Mouse (Mus musculus): ENCODE measurements around the gene Cyp27b1. TPM values are rescaled to one million over a fixed set of nuclear protein-coding genes. Genes with fewer than 3 reads are reported as not detected.

Cyp27b1 gene
- polyA plus RNA-seq (2012; rRNA removed) = 0.22 TPM in 2 replicates

- no peak for DNase-seq (ENCODE audit: low read depth)
Observed at GRCm38 (mm10) chr10:127047954-127048353, at the start of gene Cyp27b1. Cyp27b1 (plus strand) TSS chr10:127048250.

- DNase-seq (ENCODE audit: low read depth) = no peak
Observed at GRCm38 (mm10) chr10:127000529-127000928, 47.5 kb upstream of the Cyp27b1 start, which contains the start of gene Avil. Avil (plus strand) TSS chr10:127000709.

GRCm38 (mm10) chr10:127001297-127001696 lies 46.8 kb upstream of the Cyp27b1 start:
- no peak for DNase-seq (ENCODE audit: low read depth)

GRCm38 (mm10) chr10:127002056-127002455 lies 46.0 kb upstream of the Cyp27b1 start:
- no peak for DNase-seq (ENCODE audit: low read depth)

- no peak for DNase-seq (ENCODE audit: low read depth)
Observed at GRCm38 (mm10) chr10:127002765-127003164, 45.3 kb upstream of the Cyp27b1 start.

GRCm38 (mm10) chr10:127003334-127003733 lies 44.7 kb upstream of the Cyp27b1 start:
- no peak for DNase-seq (ENCODE audit: low read depth)

GRCm38 (mm10) chr10:127003806-127004205 lies 44.2 kb upstream of the Cyp27b1 start:
- no peak for DNase-seq (ENCODE audit: low read depth)

GRCm38 (mm10) chr10:127016488-127016887 lies 31.6 kb upstream of the Cyp27b1 start:
- no peak for DNase-seq (ENCODE audit: low read depth)

- DNase-seq (ENCODE audit: low read depth) = no peak
Observed at GRCm38 (mm10) chr10:127017071-127017470, 31.0 kb upstream of the Cyp27b1 start.

GRCm38 (mm10) chr10:127018422-127018821 lies 29.6 kb upstream of the Cyp27b1 start:
- no peak for DNase-seq (ENCODE audit: low read depth)

- DNase-seq (ENCODE audit: low read depth) = no peak
Observed at GRCm38 (mm10) chr10:127030336-127031296, 17.4 kb upstream of the Cyp27b1 start, which contains the start of gene Tsfm. Tsfm (minus strand) TSS chr10:127030840.

GRCm38 (mm10) chr10:127033301-127033741 lies 14.7 kb upstream of the Cyp27b1 start:
- no peak for DNase-seq (ENCODE audit: low read depth)

- DNase-seq (ENCODE audit: low read depth) = no peak
Observed at GRCm38 (mm10) chr10:127036273-127036672, 11.8 kb upstream of the Cyp27b1 start.

- DNase-seq (ENCODE audit: low read depth) = no peak
Observed at GRCm38 (mm10) chr10:127037641-127038040, 10.4 kb upstream of the Cyp27b1 start.

GRCm38 (mm10) chr10:127040569-127041214 lies 7.4 kb upstream of the Cyp27b1 start:
- no peak for DNase-seq (ENCODE audit: low read depth)

GRCm38 (mm10) chr10:127041274-127041766 lies 6.7 kb upstream of the Cyp27b1 start, which contains the start of the genes Mettl1 and Eef1akmt3:
Mettl1 (plus strand) TSS chr10:127041414.
Eef1akmt3 (minus strand) TSS chr10:127041513.
- no peak for DNase-seq (ENCODE audit: low read depth)

- no peak for DNase-seq (ENCODE audit: low read depth)
Observed at GRCm38 (mm10) chr10:127041774-127042338, 6.2 kb upstream of the Cyp27b1 start.

GRCm38 (mm10) chr10:127042468-127043115 lies 5.5 kb upstream of the Cyp27b1 start:
- no peak for DNase-seq (ENCODE audit: low read depth)

- no peak for DNase-seq (ENCODE audit: low read depth)
Observed at GRCm38 (mm10) chr10:127043187-127043586, 4.9 kb upstream of the Cyp27b1 start.

GRCm38 (mm10) chr10:127048608-127049394 lies 751 bp downstream of the Cyp27b1 start:
- DNase-seq (ENCODE audit: low read depth) = no peak

Measured in gonadal fat pad, adult 2 months (tissue).